Comparison of ENCODE assay signal across 8 mouse cellular contexts in genomic region chr17:83351119-83351531, GRCm38 (mm10). TPM values are rescaled to one million over a fixed set of nuclear protein-coding genes. Genes with fewer than 3 reads are reported as not detected.
DNase-seq lines count a peak whose midpoint lies in the region; ATAC-seq and TF ChIP-seq lines count a peak whose summit lies in the region.

No protein-coding gene starts in this region.

- no peak for DNase-seq in kidney, adult 2 months
- DNase-seq in kidney, postnatal 36 days, result no peak
- DNase-seq in R1 (ENCODE audit: low read depth, low spot score), result peak; percentile 25
- no peak for DNase-seq in forebrain, embryonic 10.5 days (ENCODE audit: extremely low spot score, low spot score)
- no peak for DNase-seq in layer of hippocampus, adult 11-12 months (ENCODE audit: low spot score)
- no peak for DNase-seq in urinary bladder, postnatal 4 days (ENCODE audit: low spot score in 2 of 2)

- H3K4me1 ChIP-seq in kidney, adult 2 months (ENCODE audit: control insufficient read depth, insufficient read depth, low read length), result 0 out of 2 replicates have a peak, but pooled peaks cover 3% of the 10 kb centered on the region
- H3K4me1 ChIP-seq in forebrain, embryonic 10.5 days, result peaks cover 31% of the 10 kb centered on the region
- peaks cover 31% of the 10 kb centered on the region for H3K4me1 ChIP-seq in limb, embryonic 13.5 days
- H3K4me1 ChIP-seq in neural tube, embryonic 12.5 days, result peaks cover 16% of the 10 kb centered on the region

- WGBS in kidney, adult 2 months, result under 1% methylated on average over 57 of the region's 57 CpGs
- 0% methylated on average over 49 of the region's 57 CpGs for WGBS in forebrain, embryonic 10.5 days
- WGBS in limb, embryonic 13.5 days, result 0% methylated on average over 54 of the region's 57 CpGs
- WGBS in neural tube, embryonic 12.5 days, result under 1% methylated on average over 29 of the region's 57 CpGs

- H3K9ac ChIP-seq in limb, embryonic 13.5 days, result peak overlapping the region; percentile 96
- peak overlapping the region; percentile 95 for H3K9ac ChIP-seq in neural tube, embryonic 12.5 days

- no peaks in the 10 kb centered on the region for H3K9me3 ChIP-seq in forebrain, embryonic 10.5 days
- no peaks in the 10 kb centered on the region for H3K9me3 ChIP-seq in limb, embryonic 13.5 days
- H3K9me3 ChIP-seq in neural tube, embryonic 12.5 days, result no peaks in the 10 kb centered on the region

- no peak for TF ChIP-seq CTCF in kidney, adult 2 months (conservative IDR thresholded peaks at IDR 0.05; ENCODE audit: insufficient read depth, insufficient read length, low read depth, low read length)

- H3K4me2 ChIP-seq in limb, embryonic 13.5 days (replicated peaks), result peak overlapping the region; percentile 81
- H3K4me2 ChIP-seq in neural tube, embryonic 12.5 days (replicated peaks), result peak overlapping the region; percentile 73

- H3K27ac ChIP-seq in kidney, adult 2 months (ENCODE audit: insufficient read depth, low read depth, low read length), result peak overlapping the region; percentile 17
- peak overlapping the region; percentile 97 for H3K27ac ChIP-seq in forebrain, embryonic 10.5 days
- H3K27ac ChIP-seq in limb, embryonic 13.5 days, result peak overlapping the region; percentile 88
- peak overlapping the region; percentile 82 for H3K27ac ChIP-seq in neural tube, embryonic 12.5 days

- H3K36me3 ChIP-seq in kidney, adult 2 months (ENCODE audit: control insufficient read depth, insufficient read depth, low read length), result no peaks in the 10 kb centered on the region
- H3K36me3 ChIP-seq in forebrain, embryonic 10.5 days (replicated peaks), result no peaks in the 10 kb centered on the region
- no peaks in the 10 kb centered on the region for H3K36me3 ChIP-seq in limb, embryonic 13.5 days
- no peaks in the 10 kb centered on the region for H3K36me3 ChIP-seq in neural tube, embryonic 12.5 days

- H3K4me3 ChIP-seq in kidney, adult 2 months (ENCODE audit: insufficient read depth, low read depth, low read length), result peak overlapping the region; percentile 99
- peak overlapping the region; percentile 95 for H3K4me3 ChIP-seq in forebrain, embryonic 10.5 days
- H3K4me3 ChIP-seq in limb, embryonic 13.5 days, result peak overlapping the region; percentile 86
- H3K4me3 ChIP-seq in neural tube, embryonic 12.5 days, result peak overlapping the region; percentile 90

- H3K27me3 ChIP-seq in kidney, adult 2 months (replicated peaks; ENCODE audit: control insufficient read depth, insufficient read depth, low read length), result no peaks in the 10 kb centered on the region
- H3K27me3 ChIP-seq in forebrain, embryonic 10.5 days (ENCODE audit: poor library complexity, severe bottlenecking), result no peaks in the 10 kb centered on the region
- no peaks in the 10 kb centered on the region for H3K27me3 ChIP-seq in limb, embryonic 13.5 days
- no peaks in the 10 kb centered on the region for H3K27me3 ChIP-seq in neural tube, embryonic 12.5 days (replicated peaks)

- ATAC-seq in limb, embryonic 13.5 days (ENCODE audit: low FRiP score, low read depth), result peak; percentile 55
- peak; percentile 85 for ATAC-seq in neural tube, embryonic 12.5 days (ENCODE audit: low FRiP score, low read depth)

- no peak for TF ChIP-seq POLR2A in kidney, adult 2 months (IDR thresholded peaks at IDR 0.05; ENCODE audit: low read depth, low read length)

RNA-seq across cellular contexts. Expression of gene Eml4, which starts 0.4 kb away (rescaled TPM):
- polyA plus RNA-seq in kidney, adult 2 months (2012; rRNA removed), result 6.1 and 7.1 TPM in 2 replicates
- polyA plus RNA-seq in forebrain, embryonic 10.5 days (2016; fragmentation: Nextera tagmentation; extraction: Ambion mirVana), result 40.6 and 41.6 TPM in 2 replicates
- 42.1 and 46.8 TPM in 2 replicates for polyA plus RNA-seq in limb, embryonic 13.5 days (2015; fragmentation: Nextera tagmentation; extraction: Ambion mirVana)
- polyA plus RNA-seq in neural tube, embryonic 12.5 days (2016; fragmentation: Nextera tagmentation; extraction: Ambion mirVana), result 47.5 and 52.6 TPM in 2 replicates

Comparison
In these comparisons a context has a peak if more than half of its experiments do, and no peak if none do; other contexts are left out.
1. H3K27ac ChIP-seq: peak in every context shown above with its lines; median percentile 97 in forebrain, embryonic 10.5 days; 88 in limb, embryonic 13.5 days; 82 in neural tube, embryonic 12.5 days; 17 in kidney, adult 2 months.